Mouse (Mus musculus) central nervous system, embryonic 11.5 days (tissue): ENCODE measurements around the gene Lgals4. TPM values are rescaled to one million over a fixed set of nuclear protein-coding genes. Genes with fewer than 3 reads are reported as not detected.

Experiments used
- polyA plus RNA-seq: library from polyadenylated mRNA; depleted of rRNA; stranded (reverse); fragments of >200 nt; gene quantifications from 2 replicates; pipeline ENCODE4 v1.2.3, GENCODE M21; 2012; rRNA removed

Lgals4 gene
- 5.7 and 5.8 TPM in 2 replicates for polyA plus RNA-seq

DNA sequence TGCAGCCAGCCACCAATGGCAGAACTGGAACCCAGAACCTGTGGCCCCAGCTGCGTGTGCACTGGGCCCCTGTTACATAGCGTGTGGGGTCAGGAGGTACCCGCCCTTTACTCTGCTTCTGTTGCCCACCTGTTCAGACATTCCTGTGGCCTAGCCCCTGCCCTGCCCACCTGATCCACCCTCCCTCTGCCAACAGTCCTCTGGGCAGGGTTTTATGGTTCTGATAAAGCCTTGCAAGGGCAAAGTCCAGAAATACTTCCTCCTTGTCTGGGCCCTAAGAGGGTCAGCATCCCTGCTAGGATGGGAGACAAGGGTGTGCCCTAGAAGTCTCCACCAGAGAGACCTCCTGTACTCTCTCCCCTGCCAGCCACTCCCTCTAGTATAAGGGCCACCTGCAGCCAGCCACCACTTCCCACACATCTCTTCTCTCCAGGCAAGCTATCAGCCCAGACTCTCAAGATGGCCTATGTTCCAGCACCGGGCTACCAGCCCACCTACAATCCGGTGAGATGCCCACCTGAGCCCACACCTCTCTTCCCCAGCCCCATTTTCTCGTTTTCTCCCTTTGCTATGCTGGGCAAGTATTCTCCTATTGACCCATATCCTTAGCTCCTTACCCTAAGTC lies at the start of gene Lgals4:
Gene Lgals4, plus strand, starts transcription at position 132 of the 625 bp plus-strand sequence.

DNA sequence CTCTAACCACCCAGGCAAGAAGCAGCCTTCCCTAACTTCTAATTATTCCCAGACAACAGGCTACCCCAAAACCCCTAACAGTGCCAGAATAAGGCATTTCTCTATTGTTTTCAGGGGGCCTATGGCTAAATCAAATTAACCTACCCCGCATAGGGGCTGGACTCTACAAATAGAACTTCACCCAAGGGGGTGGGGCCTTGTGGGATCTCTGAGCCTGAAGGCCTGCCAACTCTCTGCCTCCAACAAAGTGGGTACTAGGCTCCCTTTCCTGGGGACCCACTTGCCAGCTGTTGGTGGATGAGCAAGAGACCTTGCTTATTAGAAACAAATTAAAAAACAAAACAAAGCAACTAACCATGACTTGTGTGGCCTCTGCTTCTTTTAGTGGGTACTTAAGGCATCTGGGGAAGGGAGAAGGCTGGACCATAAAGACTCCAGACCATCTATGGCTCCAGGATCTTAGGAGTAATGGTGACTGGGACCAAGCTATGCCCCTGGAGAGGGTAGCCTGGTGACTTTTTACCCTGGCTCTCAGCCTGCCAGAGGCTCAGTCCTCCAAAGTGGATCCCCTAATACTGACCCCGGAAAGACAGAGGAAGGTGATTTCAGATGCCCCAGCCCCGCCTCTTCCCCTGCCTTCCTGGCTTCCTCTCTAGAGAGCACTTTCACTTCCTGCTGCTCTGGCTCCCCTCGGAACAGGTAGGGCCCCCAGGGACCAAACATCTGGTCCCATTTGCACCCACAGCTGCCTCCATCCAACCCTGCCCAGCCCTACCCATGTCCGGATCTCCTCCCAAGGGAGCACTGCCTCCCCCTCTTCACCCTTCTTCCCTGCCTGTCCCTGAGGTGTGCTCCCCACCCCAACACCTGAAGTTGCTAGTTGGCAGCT lies 45.1 kb upstream of the Lgals4 start, which contains the start of gene Rinl:
Gene Rinl, plus strand, starts transcription at position 663 of the 889 bp plus-strand sequence.

GRCm38 (mm10) chr7:28808221-28808941 lies 25.3 kb upstream of the Lgals4 start, which contains the start of gene Hnrnpl:
Gene Hnrnpl (plus strand): TSS chr7:28808541.

DNA sequence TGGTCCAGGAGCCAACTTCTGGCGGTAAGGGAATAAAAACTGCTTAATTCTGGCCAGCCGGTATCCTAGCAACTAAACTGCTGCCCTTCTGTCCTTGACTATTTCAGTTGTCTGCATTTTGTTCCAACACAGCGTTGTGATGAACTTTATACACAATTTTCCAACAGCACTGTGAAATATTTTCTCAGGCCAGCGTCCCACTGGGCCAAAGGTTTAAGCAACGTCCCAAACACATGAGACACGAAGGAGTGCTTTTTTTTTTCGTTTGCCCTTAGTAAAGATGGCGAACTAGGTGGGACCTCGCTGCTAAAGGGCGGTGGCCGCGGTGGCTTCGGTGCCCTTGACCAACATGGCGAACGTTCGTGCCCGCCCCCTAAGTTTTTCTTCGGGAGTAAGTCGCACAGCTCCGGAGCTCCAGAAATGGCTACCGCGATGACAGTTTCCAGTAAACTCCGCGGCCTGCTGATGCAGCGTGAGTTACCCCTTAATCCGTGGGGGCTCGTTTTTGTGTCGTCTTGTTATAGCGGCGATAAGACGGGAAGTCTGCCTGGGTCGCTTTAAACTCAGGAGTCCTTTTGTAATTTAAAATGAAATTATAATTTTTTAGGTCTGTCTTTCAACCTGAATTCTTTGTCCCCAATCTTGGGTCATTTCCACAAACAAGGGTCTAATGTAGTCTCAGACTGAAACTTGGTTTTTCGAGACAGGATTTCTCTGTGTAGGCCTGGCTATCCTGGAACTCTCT lies 8.5 kb upstream of the Lgals4 start, which contains the start of gene Ech1:
Gene Ech1, plus strand, starts transcription at position 277 of the 745 bp plus-strand sequence.

DNA sequence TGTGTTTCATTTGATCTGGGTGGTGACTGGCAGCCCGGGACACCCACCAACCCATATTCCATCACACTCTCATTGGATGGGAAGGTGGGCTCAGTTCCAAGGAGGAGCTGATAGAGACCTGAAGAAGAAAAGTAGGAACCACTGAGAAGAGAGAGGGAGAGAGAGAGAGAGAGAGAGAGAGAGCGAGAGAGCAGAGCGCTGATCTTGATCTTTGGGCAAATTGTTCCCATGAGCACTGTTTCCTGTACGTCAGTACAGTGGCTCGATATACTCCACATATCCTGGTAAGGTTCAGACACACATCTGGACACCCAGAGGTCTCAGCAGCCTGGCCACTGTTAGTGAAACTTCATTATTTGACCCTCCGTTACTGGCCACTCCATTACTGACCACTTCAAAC lies 29.9 kb downstream of the Lgals4 start, which contains the start of gene Lgals7:
Gene Lgals7, plus strand, starts transcription at position 314 of the 400 bp plus-strand sequence.

DNA sequence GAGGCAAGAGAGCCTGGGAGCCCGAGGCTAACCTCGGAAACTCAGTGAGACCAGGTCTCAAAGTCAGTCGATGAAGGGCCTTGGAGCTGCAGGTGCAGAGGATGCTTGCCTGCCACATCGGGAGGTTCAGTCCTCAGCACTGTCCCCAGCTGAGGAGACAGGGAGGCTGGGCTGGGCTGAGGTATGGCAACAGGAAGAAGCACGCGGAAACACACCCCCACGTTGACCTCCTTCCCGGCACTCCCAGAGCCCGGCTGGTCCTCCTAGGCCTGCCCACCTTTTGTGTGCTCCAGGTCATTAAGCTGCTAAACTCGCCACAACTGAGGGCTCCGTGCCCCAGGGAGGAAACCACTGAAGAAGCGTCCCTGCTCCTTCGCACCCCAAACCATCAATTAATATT lies 47.5 kb downstream of the Lgals4 start, which contains the start of gene Capn12:
Gene Capn12, plus strand, starts transcription at position 224 of the 400 bp plus-strand sequence.

Other genes with a start within 250 kb of the Lgals4 start
- gene Samd4b, start 235.7 kb upstream of the Lgals4 start, polyA plus RNA-seq: 47.4 and 72.3 TPM in 2 replicates
- 30.7 and 42.8 TPM in 2 replicates for gene Pak4, start 235.7 kb upstream of the Lgals4 start, polyA plus RNA-seq
- 0.05 TPM in 1 of 2 replicates, not detected in the other for gene Acp7, start 202.5 kb upstream of the Lgals4 start, polyA plus RNA-seq
- 5.5 and 12.1 TPM in 2 replicates for gene Fbxo27, start 141.0 kb upstream of the Lgals4 start, polyA plus RNA-seq
- 5.6 and 10.4 TPM in 2 replicates for gene Fbxo17, start 117.0 kb upstream of the Lgals4 start, polyA plus RNA-seq
- 66.2 and 163 TPM in 2 replicates for gene Mrps12, start 92.0 kb upstream of the Lgals4 start, polyA plus RNA-seq
- gene Sars2, start 91.9 kb upstream of the Lgals4 start, polyA plus RNA-seq: 28.0 and 31.2 TPM in 2 replicates
- 1.3 and 1.7 TPM in 2 replicates for gene Ccer2, start 77.7 kb upstream of the Lgals4 start, polyA plus RNA-seq
- 70.2 and 74.6 TPM in 2 replicates for gene Sirt2, start 67.1 kb upstream of the Lgals4 start, polyA plus RNA-seq
- gene Nfkbib, start 66.3 kb upstream of the Lgals4 start, polyA plus RNA-seq: 22.2 and 23.3 TPM in 2 replicates
- gene Rinl, start 44.9 kb upstream of the Lgals4 start, polyA plus RNA-seq: 1.7 and 3.6 TPM in 2 replicates
- gene Hnrnpl, start 25.3 kb upstream of the Lgals4 start, polyA plus RNA-seq: 662 and 695 TPM in 2 replicates
- 45.3 and 77.0 TPM in 2 replicates for gene Ech1, start 8.6 kb upstream of the Lgals4 start, polyA plus RNA-seq
- gene Lgals7, start 30.0 kb downstream of the Lgals4 start, polyA plus RNA-seq: 6.3 and 9.3 TPM in 2 replicates
- 0.08 and 0.12 TPM in 2 replicates for gene Capn12, start 47.6 kb downstream of the Lgals4 start, polyA plus RNA-seq
- 152 and 193 TPM in 2 replicates for gene Actn4, start 128.5 kb downstream of the Lgals4 start, polyA plus RNA-seq
- gene Eif3k, start 148.0 kb downstream of the Lgals4 start, polyA plus RNA-seq: 480 and 523 TPM in 2 replicates
- 8.5 and 12.6 TPM in 2 replicates for gene Map4k1, start 148.2 kb downstream of the Lgals4 start, polyA plus RNA-seq